Mouse (Mus musculus) kidney, adult 2 months (tissue): ENCODE measurements around the gene Serpinb6b.

Experiments used
- CTCF ChIP-seq: fragments of 200-500 bp; conservative IDR thresholded peaks from 2 replicates; pipeline ENCODE4 v1.5.1; 2011; ENCODE audit warnings: low read depth, mild to moderate bottlenecking, control low read depth, low read length, moderate library complexity, mixed read lengths; ENCODE audit not compliant: insufficient read depth, insufficient read length
- POLR2A ChIP-seq: fragments of 200-500 bp; IDR thresholded peaks from one replicate; pipeline ENCODE4 v1.6.1; 2011; ENCODE audit warnings: low read depth, low read length, control low read depth

GRCm38 (mm10) chr13:33013271-33013670 lies 48.3 kb downstream of the Serpinb6b start:
- TF ChIP-seq CTCF (no peak), POLR2A (no peak)
